Mouse (Mus musculus) neural tube, embryonic 14.5 days (tissue): ENCODE data around the gene Top1. TPM values are rescaled to one million over a fixed set of nuclear protein-coding genes. Genes with fewer than 3 reads are reported as not detected.

Experiments used
- ATAC-seq: fragments of 200-750 bp; cut with Nextera tagmentation; 2 replicates; pipeline ENCODE4 v1.8.0; 2017; ENCODE audit warnings: low read depth, mild to moderate bottlenecking, moderate TSS enrichment, moderate library complexity
- H3K27ac ChIP-seq: fragments of 300-500 bp; sonication (generic); 2 replicates; pipeline ENCODE4 v1.5.1; 2014; ENCODE audit warnings: low read depth, mild to moderate bottlenecking, control low read depth, low read length, moderate library complexity, mixed read lengths
- H3K27me3 ChIP-seq: fragments of 300-500 bp; sonication (generic); 2 replicates; pipeline ENCODE4 v1.6.1; 2014; ENCODE audit warnings: low read length; ENCODE audit not compliant: control insufficient read depth, insufficient read depth
- H3K36me3 ChIP-seq: fragments of 300-500 bp; sonication (generic); 2 replicates; pipeline ENCODE4 v1.6.1; 2014; ENCODE audit warnings: low read length, mixed read lengths; ENCODE audit not compliant: control insufficient read depth, insufficient read depth
- H3K4me1 ChIP-seq: fragments of 300-500 bp; sonication (generic); 2 replicates; pipeline ENCODE4 v1.6.1; 2014; ENCODE audit warnings: low read length; ENCODE audit not compliant: control insufficient read depth, insufficient read depth
- H3K4me2 ChIP-seq: fragments of 300-500 bp; sonication (generic); 2 replicates; pipeline ENCODE4 v1.6.1; 2014; ENCODE audit warnings: mild to moderate bottlenecking, low read depth, low read length, control low read depth
- H3K4me3 ChIP-seq: fragments of 300-500 bp; sonication (generic); 2 replicates; pipeline ENCODE4 v1.5.1; 2014; ENCODE audit warnings: low read depth, low read length, control low read depth, mixed read lengths
- H3K9ac ChIP-seq: fragments of 300-500 bp; sonication (generic); replicated peaks from 2 replicates; pipeline ENCODE4 v1.6.1; 2014; ENCODE audit warnings: low read depth, mild to moderate bottlenecking, control low read depth, low read length, mixed read lengths
- H3K9me3 ChIP-seq: fragments of 300-500 bp; sonication (generic); 2 replicates; pipeline ENCODE4 v1.6.1; 2016; ENCODE audit warnings: low read length; ENCODE audit not compliant: control insufficient read depth
- WGBS: fragments of 180-500 bp; shearing (Covaris S2); extraction: QIAGEN DNeasy Blood & Tissue Kit; methylation state at CpG from one replicate; pipeline ENCODE4 v1.1.7; 2014; 5-methylcytosine and 5-hydroxymethylcytosine counted together
- polyA plus RNA-seq: library from polyadenylated mRNA; unstranded; fragments of >200 nt; fragmentation: Nextera tagmentation; extraction: Ambion mirVana; gene quantifications from 2 replicates; pipeline ENCODE4 v1.2.1, GENCODE M21; 2014

Top1 gene
- polyA plus RNA-seq, 1 experiment from 2014 or later, result 80.3 TPM

- Histone ChIP-seq H3K4me2 (no peak overlapping the region), H3K9me3 (no peaks in the 10 kb centered on the region), H3K9ac (no peak overlapping the region), H3K4me1 (no peaks in the 10 kb centered on the region), H3K27me3 (no peaks in the 10 kb centered on the region), H3K36me3 (peaks cover 92% of the 10 kb centered on the region), H3K4me3 (no peak overlapping the region), H3K27ac (no peak overlapping the region)
- 92% methylated on average over 6 of the region's 6 CpGs for WGBS
- no peak for ATAC-seq
These were observed 111.0 kb downstream of the Top1 start for GRCm38 (mm10) chr2:160756583-160757203.

GRCm38 (mm10) chr2:160760433-160761184, 114.9 kb downstream of the Top1 start:
- WGBS, result 87% methylated on average over 9 of the region's 9 CpGs
- 0 out of 2 replicates have a peak overlapping the region, but pooled peaks have one; percentile 10 for H3K27ac ChIP-seq
- H3K27me3 ChIP-seq, result no peaks in the 10 kb centered on the region
- no peaks in the 10 kb centered on the region for H3K9me3 ChIP-seq
- no peak overlapping the region for H3K4me3 ChIP-seq
- H3K4me2 ChIP-seq, result no peak overlapping the region
- no peak for ATAC-seq
- peaks cover 72% of the 10 kb centered on the region for H3K36me3 ChIP-seq
- no peak overlapping the region for H3K9ac ChIP-seq
- H3K4me1 ChIP-seq, result no peaks in the 10 kb centered on the region

- H3K4me2 ChIP-seq, result no peak overlapping the region
- H3K4me3 ChIP-seq, result no peak overlapping the region
- WGBS, result 93% methylated on average over 3 of the region's 3 CpGs
- H3K4me1 ChIP-seq, result no peaks in the 10 kb centered on the region; the same call in 1 of the 2 replicates
- no peaks in the 10 kb centered on the region for H3K27me3 ChIP-seq
- H3K9ac ChIP-seq, result no peak overlapping the region
- peaks cover 40% of the 10 kb centered on the region for H3K36me3 ChIP-seq
- H3K9me3 ChIP-seq, result no peaks in the 10 kb centered on the region
- no peak for ATAC-seq
- no peak overlapping the region for H3K27ac ChIP-seq
These were observed 118.1 kb downstream of the Top1 start for GRCm38 (mm10) chr2:160763816-160764215.

GRCm38 (mm10) chr2:160764386-160764785, 118.7 kb downstream of the Top1 start:
- no peaks in the 10 kb centered on the region for H3K27me3 ChIP-seq
- no peak overlapping the region for H3K4me2 ChIP-seq
- 94% methylated on average over 2 of the region's 2 CpGs for WGBS
- H3K9me3 ChIP-seq, result no peaks in the 10 kb centered on the region
- H3K4me3 ChIP-seq, result no peak overlapping the region
- peaks cover 39% of the 10 kb centered on the region for H3K36me3 ChIP-seq
- no peak overlapping the region for H3K9ac ChIP-seq
- no peaks in the 10 kb centered on the region; the same call in 1 of the 2 replicates for H3K4me1 ChIP-seq
- no peak for ATAC-seq
- no peak overlapping the region for H3K27ac ChIP-seq

GRCm38 (mm10) chr2:160765096-160765495, 119.4 kb downstream of the Top1 start:
- Histone ChIP-seq H3K9me3 (no peaks in the 10 kb centered on the region), H3K4me1 (no peaks in the 10 kb centered on the region; the same call in 1 of the 2 replicates), H3K27ac (no peak overlapping the region), H3K36me3 (peaks cover 31% of the 10 kb centered on the region), H3K4me3 (no peak overlapping the region), H3K27me3 (no peaks in the 10 kb centered on the region), H3K4me2 (no peak overlapping the region), H3K9ac (no peak overlapping the region)
- WGBS, result 82% methylated on average over 3 of the region's 3 CpGs
- ATAC-seq, result no peak

GRCm38 (mm10) chr2:160766371-160766771, 120.7 kb downstream of the Top1 start:
- no peaks in the 10 kb centered on the region for H3K27me3 ChIP-seq
- no peaks in the 10 kb centered on the region for H3K9me3 ChIP-seq
- H3K9ac ChIP-seq, result no peak overlapping the region
- no peak overlapping the region for H3K27ac ChIP-seq
- WGBS, result 63% methylated on average over 5 of the region's 5 CpGs
- no peak overlapping the region for H3K4me3 ChIP-seq
- no peaks in the 10 kb centered on the region; the same call in 1 of the 2 replicates for H3K4me1 ChIP-seq
- no peak for ATAC-seq
- no peak overlapping the region for H3K4me2 ChIP-seq
- H3K36me3 ChIP-seq, result peaks cover 22% of the 10 kb centered on the region

GRCm38 (mm10) chr2:160767201-160767600, 121.5 kb downstream of the Top1 start:
- no peak overlapping the region for H3K27ac ChIP-seq
- H3K4me2 ChIP-seq, result no peak overlapping the region
- no peaks in the 10 kb centered on the region for H3K27me3 ChIP-seq
- ATAC-seq, result no peak
- H3K36me3 ChIP-seq, result peaks cover 14% of the 10 kb centered on the region
- no peak overlapping the region for H3K4me3 ChIP-seq
- no peaks in the 10 kb centered on the region; the same call in 1 of the 2 replicates for H3K4me1 ChIP-seq
- 92% methylated on average over 2 of the region's 2 CpGs for WGBS
- H3K9ac ChIP-seq, result no peak overlapping the region
- no peaks in the 10 kb centered on the region for H3K9me3 ChIP-seq

GRCm38 (mm10) chr2:160768097-160768695, 122.5 kb downstream of the Top1 start:
- WGBS, result 83% methylated on average over 4 of the region's 4 CpGs
- H3K9me3 ChIP-seq, result no peaks in the 10 kb centered on the region
- H3K27ac ChIP-seq, result no peak overlapping the region
- no peak overlapping the region for H3K4me2 ChIP-seq
- H3K9ac ChIP-seq, result no peak overlapping the region
- no peak overlapping the region for H3K4me3 ChIP-seq
- H3K27me3 ChIP-seq, result no peaks in the 10 kb centered on the region
- no peak for ATAC-seq
- no peaks in the 10 kb centered on the region; the same call in 1 of the 2 replicates for H3K4me1 ChIP-seq
- peaks cover 4% of the 10 kb centered on the region for H3K36me3 ChIP-seq

- Histone ChIP-seq H3K4me3 (no peak overlapping the region), H3K4me2 (no peak overlapping the region), H3K27ac (no peak overlapping the region), H3K9me3 (no peaks in the 10 kb centered on the region), H3K4me1 (no peaks in the 10 kb centered on the region; the same call in 1 of the 2 replicates), H3K36me3 (peaks cover 3% of the 10 kb centered on the region; the same call in 1 of the 2 replicates), H3K9ac (no peak overlapping the region), H3K27me3 (no peaks in the 10 kb centered on the region)
- ATAC-seq, result no peak
- WGBS, result 98% methylated on average over 2 of the region's 2 CpGs
These were observed 123.3 kb downstream of the Top1 start for GRCm38 (mm10) chr2:160768997-160769396.
